Mouse (Mus musculus): ENCODE measurements at regions not wholly inside any gene's neighbourhood (a gene's known extent, or its start where the extent isn't known, plus 50 kb on each side); places are given as distances from the start of the nearest gene placed in this dataset.

DNA sequence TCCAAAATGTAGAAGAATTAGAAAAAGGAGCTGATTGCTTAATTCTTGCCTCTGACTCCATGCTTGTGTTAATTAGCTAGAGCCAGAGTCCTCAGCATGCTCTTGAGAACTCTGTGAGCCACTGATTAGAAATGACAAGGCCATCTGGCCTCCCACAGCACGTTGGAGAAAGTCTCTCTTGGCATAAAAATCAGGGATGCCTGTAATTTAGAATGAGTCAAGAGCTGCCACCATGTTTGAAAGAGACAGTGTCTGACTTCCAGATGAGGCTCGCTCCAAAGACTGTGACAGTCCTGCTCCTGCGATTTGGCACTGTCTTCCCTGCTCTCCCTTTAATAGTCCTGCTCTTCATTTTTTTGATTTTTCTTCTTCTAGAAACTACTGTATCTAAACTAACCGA lies 374.6 kb downstream of the Ipo11 start:
- no peak for DNase-seq (ENCODE audit: low spot score in 2 of 2)

DNA sequence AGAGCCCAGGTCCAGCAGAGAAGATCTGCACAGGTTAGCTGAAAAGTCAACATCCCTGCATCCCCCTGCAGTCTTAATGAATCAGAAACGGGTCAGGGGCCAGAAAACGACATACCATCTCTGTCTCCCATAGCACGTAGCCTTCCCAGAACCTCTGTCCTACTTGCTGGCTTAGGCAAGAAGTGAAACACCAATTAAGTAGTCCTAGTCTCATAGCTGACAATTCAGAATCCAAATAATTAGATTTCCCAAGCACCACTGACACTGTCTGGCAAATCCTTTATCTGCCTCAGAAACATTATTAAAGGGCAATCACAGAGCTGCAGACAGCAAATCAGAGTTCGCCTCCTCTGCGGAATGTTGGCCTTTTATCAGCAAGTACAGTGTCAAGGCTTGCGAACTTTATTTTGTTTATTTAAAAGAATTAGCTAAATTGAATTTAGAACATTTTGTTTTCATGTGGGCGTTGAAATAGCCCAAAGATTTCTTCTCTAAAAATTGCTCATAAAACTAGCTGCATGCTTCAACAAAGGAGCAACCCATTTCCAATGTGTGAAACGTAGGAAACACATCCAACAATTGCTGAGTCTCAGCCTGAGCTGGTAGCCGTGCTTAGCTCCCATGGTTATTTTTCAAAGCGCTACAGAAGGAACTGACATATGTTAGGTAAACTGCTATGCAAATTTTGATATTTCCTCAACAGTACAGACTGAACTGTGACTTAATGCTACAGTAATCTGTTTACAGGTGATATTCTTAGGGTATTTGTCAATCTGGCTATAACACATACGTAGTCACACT lies 411.2 kb downstream of the Ipo11 start:
- no peak for DNase-seq (ENCODE audit: low spot score in 2 of 2)

- DNase-seq (ENCODE audit: low spot score in 2 of 2) = no peak
These were observed 422.1 kb downstream of the Ipo11 start for GRCm38 (mm10) chr13:106514510-106515169.

DNA sequence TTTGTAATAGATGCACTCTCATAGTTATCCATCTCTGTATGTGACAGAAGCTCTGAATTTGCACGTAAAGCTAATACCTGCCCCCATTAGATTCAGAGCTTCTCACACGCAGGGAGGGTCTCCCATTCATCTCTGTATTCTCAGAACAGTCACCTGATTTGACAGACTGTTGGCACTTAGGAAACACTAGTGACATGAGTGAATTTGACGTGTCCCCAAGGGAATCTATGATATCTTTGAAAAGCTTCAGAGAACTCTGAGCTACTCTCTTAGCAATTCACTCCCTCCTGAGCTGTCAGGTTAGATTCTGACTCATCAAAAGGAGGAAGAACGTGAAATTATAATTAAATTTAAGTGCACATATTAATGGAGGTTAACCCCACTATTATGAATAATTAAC lies 423.1 kb downstream of the Ipo11 start:
- no peak for DNase-seq (ENCODE audit: low spot score in 2 of 2)

DNA sequence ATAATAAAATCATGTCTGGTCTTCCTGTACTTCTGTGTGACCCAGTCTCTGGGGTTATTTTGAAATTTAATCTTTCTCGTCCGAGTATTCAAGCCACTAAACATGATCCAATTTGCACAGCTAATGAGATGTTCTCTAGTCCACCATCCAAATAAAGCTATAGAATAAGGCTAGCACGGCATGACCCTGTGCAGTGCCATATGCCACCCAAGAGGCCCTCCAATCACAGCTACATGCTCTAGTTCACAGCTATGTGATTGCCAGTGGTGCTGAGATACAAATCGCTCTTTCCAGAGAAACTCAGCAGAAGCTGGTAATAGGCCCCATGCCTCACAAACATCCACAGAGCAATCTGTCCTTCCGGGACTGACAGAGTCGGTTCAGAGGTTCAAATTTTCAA lies 426.3 kb downstream of the Ipo11 start:
- no peak for DNase-seq (ENCODE audit: low spot score in 2 of 2)

DNA sequence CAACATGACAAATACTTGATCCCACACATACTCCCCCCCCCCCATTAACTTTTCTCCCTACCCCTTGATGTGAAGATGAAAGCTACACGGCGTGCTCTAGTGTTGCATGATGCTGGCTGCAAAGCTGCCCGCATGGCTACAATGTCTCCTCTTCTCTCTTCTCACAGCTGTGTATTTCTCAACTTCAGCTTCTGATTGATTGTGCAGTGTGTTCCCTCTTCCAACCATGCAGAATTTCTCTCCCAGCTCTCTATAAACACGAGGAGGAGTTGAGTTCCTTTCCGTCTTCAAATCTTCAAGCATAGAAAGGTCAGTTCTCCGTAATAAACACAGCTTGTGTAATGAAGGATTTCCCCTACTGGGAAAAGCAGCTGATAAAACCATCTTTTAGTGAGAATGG lies 435.5 kb downstream of the Ipo11 start:
- no peak for DNase-seq (ENCODE audit: low spot score in 2 of 2)

DNA sequence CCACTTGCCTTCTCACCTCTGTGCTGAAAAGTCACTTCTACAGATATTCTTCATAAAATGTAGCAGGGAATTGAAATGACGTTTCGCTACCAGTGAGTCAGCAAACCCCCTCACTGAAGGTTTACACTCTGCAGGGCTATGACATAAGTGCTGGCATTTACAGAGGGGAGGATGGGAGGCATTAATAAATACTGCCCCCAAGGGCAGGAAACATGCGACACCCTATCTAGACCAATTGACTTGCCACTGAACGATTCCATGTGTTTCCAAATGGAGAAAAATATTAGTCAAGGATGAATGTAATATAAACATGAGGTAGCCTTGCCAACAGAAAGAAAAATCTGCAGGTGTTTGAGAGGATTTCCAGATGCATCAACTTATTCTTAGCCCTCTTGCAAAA lies 465.5 kb downstream of the Ipo11 start:
- DNase-seq (ENCODE audit: low spot score in 2 of 2) = no peak

DNA sequence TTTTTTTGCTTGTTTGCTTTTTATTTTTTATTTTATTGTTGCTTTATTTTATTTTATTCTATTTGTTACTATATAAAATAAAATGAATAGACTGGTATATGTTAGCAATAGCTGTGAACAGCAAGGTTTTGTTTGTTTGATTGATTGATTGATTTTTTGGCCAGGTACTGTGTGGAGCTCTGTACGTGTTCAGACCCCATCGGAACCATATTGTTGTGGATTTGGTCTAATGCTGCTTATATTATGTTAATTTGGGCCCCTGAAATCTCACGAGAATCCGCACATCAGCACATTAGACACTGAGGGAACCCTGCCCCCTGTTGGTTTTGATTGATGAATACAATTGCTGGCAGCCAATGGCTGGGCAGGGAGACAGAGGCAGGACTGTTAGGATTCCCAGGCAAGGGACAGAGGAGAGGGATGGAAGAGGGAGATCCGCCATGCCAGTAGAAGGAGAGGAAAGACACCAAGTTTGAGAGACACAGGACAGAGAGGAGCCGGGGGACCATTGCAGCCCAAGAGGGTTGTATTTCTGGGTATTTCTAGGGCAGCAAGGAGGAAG lies 482.3 kb downstream of the Ipo11 start:
- no peak for DNase-seq (ENCODE audit: low spot score in 2 of 2)

- DNase-seq (ENCODE audit: low spot score in 2 of 2) = no peak
These were observed 504.6 kb downstream of the Ipo11 start for GRCm38 (mm10) chr13:106432165-106432564.

GRCm38 (mm10) chr13:106406608-106407038 lies 530.1 kb downstream of the Ipo11 start:
- no peak for DNase-seq (ENCODE audit: low spot score in 2 of 2)

DNA sequence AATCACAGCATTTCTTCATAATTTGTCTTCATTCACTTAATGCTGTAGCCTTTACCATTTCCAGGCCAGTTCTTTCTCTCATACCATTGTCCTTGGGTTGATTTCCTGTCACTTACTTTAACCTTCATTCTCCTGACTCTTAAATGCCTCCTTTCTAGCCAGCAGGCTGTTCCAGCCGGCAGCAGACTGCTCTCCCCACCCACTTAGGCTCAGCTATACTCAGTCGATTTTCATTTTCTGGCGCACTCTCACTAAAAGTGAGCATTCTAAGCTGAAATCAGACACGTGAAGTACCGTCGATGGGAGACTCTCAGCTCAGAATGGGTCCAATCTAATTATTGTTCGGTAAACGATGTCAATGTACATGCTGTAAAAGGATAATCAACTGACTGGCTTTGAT lies 544.1 kb downstream of the Ipo11 start:
- DNase-seq (ENCODE audit: low spot score in 2 of 2) = no peak

- DNase-seq (ENCODE audit: low spot score in 2 of 2) = no peak
These were observed 548.1 kb downstream of the Ipo11 start for GRCm38 (mm10) chr13:106388634-106389033.

DNA sequence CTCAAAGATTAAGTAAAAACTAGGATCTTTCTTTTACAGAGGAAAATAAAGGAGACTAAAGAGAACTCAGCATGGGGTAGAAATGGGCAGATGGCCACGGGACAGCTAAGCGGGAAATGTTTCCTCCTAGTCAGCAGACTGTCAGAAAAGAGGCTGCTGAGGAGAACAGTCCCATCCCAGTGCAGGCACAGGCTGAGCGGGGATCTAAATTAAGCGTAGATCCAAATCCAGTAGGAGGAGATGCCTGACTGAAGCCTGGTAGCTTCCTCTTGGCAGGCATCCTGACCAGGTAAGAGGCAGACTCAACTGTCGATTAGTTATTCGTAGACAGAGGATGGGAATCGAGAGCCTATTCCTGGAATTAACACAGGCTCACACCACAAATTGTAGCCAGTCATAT lies 569.2 kb downstream of the Ipo11 start:
- no peak for DNase-seq (ENCODE audit: low spot score in 2 of 2)

DNA sequence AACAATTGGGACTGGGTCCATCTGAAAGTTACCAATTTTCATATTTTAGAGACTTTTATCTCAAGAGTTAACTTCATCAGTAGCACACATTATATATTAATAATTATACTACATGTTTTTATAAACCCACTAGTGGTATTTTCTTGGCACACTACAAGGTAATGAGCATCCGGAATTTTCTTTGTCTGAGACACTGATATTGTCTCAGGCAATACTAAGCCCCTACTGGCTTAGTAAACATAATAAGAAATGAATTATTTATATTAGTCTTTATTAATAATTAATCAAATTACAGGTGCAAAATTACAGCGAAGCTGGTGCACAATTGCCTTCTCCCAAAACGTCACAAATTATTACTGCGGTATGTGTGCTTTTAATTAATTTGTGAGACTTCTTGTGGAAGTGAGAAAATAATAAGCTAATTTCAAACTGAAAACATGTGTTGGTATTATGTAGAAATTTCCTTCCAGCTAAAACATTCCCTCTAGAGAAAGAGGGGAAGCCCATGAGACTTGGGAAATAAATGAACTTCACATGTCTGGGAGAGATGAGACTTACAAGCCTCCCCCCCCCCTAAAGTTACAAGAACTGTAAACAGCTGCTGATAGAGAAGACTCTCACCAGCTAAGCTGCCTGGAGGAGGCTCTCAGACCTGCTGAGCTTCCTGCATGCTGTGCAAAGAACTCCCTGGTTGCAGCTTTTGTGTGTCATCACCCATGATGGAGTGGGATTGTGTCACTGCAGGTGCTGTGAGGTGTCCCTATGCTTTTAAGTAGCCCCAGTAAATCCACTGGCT lies 583.9 kb downstream of the Ipo11 start:
- DNase-seq (ENCODE audit: low spot score in 2 of 2) = no peak

DNA sequence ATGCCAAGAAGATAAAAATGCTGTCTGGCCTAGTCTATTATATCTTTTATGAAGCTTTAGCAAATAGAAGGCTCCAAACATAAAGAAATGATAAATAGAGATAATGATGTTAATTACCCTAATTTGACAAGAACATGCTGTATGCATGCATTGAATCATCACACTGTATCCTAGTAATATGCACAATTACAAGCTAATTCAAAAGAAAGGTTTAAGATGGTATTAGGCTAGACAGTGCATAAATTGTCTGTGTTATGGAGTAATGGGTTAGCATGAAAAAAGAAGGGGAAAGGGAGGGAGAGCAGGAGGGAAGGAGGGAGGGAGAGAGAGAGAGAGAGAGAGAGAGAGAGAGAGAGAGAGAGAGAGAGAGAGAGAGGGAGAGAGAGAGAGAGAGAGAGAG lies 604.7 kb downstream of the Ipo11 start:
- no peak for DNase-seq (ENCODE audit: low spot score in 2 of 2)

GRCm38 (mm10) chr13:106318980-106319379 lies 617.8 kb downstream of the Ipo11 start:
- peak; percentile 7 to 19 for DNase-seq (ENCODE audit: low spot score in 2 of 2)

- DNase-seq (ENCODE audit: low spot score in 2 of 2) = no peak
These were observed 618.3 kb downstream of the Ipo11 start for GRCm38 (mm10) chr13:106318476-106318875.

DNA sequence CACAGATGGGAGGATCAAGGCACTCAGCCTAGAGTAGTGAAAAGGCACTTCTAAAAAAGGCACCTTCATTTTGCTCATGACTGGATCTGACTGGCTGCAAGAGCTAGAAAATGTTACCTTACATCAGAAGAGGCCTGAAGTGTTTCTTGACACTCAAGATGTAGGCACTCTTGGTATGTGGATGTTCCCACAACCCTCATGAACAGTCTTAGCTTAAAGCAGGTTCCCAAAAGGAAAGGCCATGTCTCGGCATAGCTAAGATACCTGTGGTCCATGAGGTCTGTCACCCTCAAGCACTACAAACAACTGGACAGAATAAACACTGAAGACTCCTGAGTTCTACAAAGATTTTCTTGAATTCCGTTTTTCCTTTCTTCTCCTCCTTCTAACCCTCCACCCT lies 619.5 kb downstream of the Ipo11 start:
- DNase-seq (ENCODE audit: low spot score in 2 of 2) = no peak

- no peak for DNase-seq (ENCODE audit: low spot score in 2 of 2)
These were observed 655.6 kb downstream of the Ipo11 start for GRCm38 (mm10) chr13:106281181-106281580.

DNA sequence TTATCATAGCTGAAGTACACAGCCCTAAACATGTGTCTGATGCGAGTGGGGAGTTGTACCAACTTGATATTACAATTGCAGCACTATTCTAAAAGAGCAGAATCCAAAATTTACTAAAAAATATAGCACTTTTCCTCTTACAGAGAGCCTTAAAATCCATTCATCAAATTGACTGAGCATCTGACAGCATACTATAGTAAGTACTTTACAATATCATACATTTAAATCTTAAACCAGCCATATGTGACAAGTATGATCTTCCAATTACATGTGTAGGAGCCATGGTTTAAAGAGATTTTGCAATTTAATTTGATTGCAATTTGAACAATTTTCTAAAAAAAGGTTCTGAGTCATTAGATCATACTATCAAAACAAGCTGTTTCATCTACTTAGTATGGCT lies 676.9 kb downstream of the Ipo11 start:
- no peak for DNase-seq (ENCODE audit: low spot score in 2 of 2)
